Mouse (Mus musculus): ENCODE results near the gene Gnb1l. TPM values are rescaled to one million over a fixed set of nuclear protein-coding genes. Genes with fewer than 3 reads are reported as not detected.

Gene Gnb1l
- polyA plus RNA-seq, 1 experiment from 2014 or later, result 12.9 TPM

DNA sequence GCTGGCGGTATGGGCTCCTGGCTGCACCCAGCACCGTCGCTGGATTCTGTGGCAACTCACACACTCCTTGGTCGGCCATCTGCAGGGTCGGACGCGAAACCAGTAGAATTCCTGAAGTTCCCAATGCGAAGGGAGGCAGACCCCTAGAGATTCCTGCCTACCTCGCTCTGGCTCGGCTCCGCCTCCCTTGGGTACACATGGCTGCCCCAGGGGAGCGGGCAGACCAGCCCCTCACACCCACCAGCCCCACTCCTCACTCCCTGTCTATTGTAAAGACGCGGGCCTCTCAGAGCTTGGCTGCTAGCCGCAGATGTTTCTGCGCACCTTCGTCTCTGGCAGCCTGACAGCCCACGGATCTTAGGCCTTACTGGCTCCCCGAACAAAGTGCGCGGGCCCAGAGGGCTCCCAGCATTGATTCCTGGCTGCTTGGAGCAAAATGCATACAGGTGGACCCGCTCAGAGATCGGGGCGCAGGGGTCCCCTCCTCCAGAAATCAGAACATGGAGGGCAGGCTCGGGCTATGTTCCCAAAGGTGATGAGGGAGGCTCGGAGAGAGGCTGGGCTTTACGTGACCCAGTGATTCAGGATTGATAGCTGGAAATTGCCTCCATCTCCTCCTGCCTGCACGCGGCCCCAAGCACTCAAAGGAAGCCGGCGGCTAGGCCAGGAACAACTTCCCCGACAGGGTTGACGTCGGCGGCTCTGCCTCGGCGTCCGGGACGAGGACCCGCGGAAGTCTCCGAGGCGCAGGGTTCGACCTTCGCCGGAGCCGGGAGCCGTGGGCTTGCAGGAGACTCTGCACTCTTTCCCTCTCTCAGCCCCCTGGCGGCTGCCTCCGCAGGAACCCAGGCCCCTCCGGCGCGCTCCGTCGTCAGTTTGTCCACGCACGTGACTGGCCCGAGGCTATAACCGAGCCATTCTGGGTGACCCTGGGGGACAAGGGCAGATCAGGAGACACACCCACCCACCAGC is 92.8 kb downstream of the Gnb1l start:
- peak overlapping the region; percentile 37 for H3K4me2 ChIP-seq (replicated peaks)
- peaks cover 35% of the 10 kb centered on the region for H3K4me1 ChIP-seq (replicated peaks)
- H3K9ac ChIP-seq (replicated peaks), result no peak overlapping the region; the same call in 1 of the 2 replicates
- no peak overlapping the region for H3K27ac ChIP-seq
- peaks cover 92% of the 10 kb centered on the region for H3K27me3 ChIP-seq
- H3K4me3 ChIP-seq (replicated peaks), result peak overlapping the region; percentile 20
- H3K36me3 ChIP-seq, result no peaks in the 10 kb centered on the region
- under 1% methylated on average over 59 of the region's 59 CpGs for WGBS
- H3K9me3 ChIP-seq, result no peaks in the 10 kb centered on the region
- peak; percentile 25; the same call in 1 of the 2 replicates for ATAC-seq

DNA sequence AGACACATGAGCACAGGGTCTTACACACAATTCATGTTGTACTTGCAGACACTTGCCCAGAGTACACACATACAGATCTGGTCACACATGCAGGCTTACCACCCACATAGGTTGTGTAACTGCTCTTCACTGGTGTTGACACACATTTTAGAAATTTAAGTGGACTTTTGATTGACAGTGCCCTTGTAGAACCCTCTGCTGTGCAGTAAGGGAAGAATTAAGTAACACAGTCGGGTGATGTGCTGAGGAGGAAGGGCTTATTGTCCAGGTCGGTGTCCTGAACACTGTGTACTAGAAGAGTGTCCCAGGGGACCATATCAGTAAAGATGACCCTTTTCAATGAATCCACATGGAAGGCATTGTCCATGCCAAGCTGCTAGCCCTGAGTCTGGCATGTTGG is 95.4 kb downstream of the Gnb1l start:
- no peak for ATAC-seq
- Histone ChIP-seq H3K9me3 (no peaks in the 10 kb centered on the region), H3K27me3 (peaks cover 73% of the 10 kb centered on the region), H3K4me3 (replicated peaks) (no peak overlapping the region), H3K9ac (replicated peaks) (no peak overlapping the region), H3K27ac (no peak overlapping the region), H3K4me1 (replicated peaks) (peaks cover 16% of the 10 kb centered on the region), H3K4me2 (replicated peaks) (no peak overlapping the region), H3K36me3 (no peaks in the 10 kb centered on the region)
- 77% methylated on average over 2 of the region's 2 CpGs for WGBS

DNA sequence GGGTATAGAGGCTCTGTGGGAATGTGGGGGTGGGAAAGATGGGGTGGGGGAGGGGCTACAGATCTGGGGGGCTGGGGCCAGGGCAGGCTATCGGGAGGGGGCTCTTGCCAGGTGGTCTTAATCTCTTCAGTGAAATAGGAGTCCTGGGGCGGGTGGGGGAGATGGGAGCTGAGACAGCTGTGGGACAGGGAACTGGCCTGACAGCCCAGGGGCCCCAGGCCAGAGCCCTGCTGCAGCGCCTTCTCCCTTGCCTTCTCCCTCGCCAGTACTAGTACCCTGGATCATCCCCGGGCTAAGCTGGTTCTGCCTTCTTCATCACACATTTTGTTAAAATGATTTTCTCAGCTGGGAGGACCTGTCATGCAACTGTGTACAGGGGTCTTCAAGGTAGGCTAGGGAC is 97.7 kb downstream of the Gnb1l start:
- ATAC-seq, result no peak
- Histone ChIP-seq H3K4me1 (replicated peaks) (peaks cover 6% of the 10 kb centered on the region), H3K36me3 (no peaks in the 10 kb centered on the region), H3K9ac (replicated peaks) (no peak overlapping the region), H3K4me3 (replicated peaks) (no peak overlapping the region), H3K9me3 (no peaks in the 10 kb centered on the region), H3K27ac (no peak overlapping the region), H3K27me3 (peaks cover 50% of the 10 kb centered on the region), H3K4me2 (replicated peaks) (no peak overlapping the region)
- 29% methylated on average over 5 of the region's 5 CpGs for WGBS

DNA sequence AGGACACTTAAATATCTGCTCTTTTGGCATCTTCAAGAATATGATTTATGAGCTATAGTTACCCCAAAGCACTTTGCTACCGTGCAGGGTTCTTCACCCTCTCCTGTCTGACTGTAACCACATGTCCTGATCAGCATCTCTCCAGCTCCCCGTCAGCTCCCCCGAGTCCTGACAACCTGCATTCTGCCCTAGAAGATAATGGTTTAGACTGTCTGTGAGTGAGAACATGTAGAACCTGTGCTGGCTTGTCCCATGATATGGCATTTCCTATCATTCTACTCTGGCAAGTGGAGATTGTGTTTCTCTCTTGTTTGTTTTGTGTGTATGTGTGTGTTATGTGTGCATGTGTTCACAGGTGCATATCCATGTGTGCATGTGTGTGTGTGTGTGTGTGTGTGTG is 99.5 kb downstream of the Gnb1l start:
- WGBS, result 85% methylated on average over 3 of the region's 3 CpGs
- no peak overlapping the region for H3K4me2 ChIP-seq (replicated peaks)
- no peaks in the 10 kb centered on the region for H3K9me3 ChIP-seq
- H3K4me3 ChIP-seq (replicated peaks), result no peak overlapping the region
- H3K27me3 ChIP-seq, result peaks cover 35% of the 10 kb centered on the region
- no peak for ATAC-seq
- H3K4me1 ChIP-seq (replicated peaks), result no peaks in the 10 kb centered on the region
- H3K9ac ChIP-seq (replicated peaks), result no peak overlapping the region
- no peak overlapping the region for H3K27ac ChIP-seq
- H3K36me3 ChIP-seq, result no peaks in the 10 kb centered on the region

DNA sequence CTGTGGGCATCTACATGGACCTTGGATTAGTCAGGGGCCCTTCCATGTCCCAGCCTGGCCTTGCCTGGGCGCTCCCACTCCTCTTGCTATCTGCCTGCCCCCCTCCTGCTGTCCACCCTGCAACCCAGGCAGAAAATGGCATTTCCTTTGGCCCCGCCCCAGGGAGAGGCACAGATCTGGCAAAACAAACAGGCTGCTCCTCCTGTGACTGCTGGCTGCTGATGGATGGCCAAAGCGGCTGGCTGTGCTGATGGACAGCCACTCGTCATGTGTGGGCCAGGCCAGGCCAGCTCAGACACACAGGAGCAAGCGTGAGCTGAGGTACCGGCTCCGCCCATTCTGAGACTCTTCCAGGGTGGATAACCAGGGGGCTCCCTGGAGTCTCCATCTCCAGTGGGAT is 102.9 kb downstream of the Gnb1l start:
- WGBS, result 57% methylated on average over 7 of the region's 7 CpGs
- Histone ChIP-seq H3K4me1 (replicated peaks) (no peaks in the 10 kb centered on the region), H3K27ac (no peak overlapping the region), H3K9me3 (no peaks in the 10 kb centered on the region), H3K4me2 (replicated peaks) (no peak overlapping the region), H3K4me3 (replicated peaks) (no peak overlapping the region), H3K9ac (replicated peaks) (no peak overlapping the region), H3K36me3 (no peaks in the 10 kb centered on the region), H3K27me3 (peaks cover 7% of the 10 kb centered on the region; the same call in 1 of the 2 replicates)
- ATAC-seq, result no peak

DNA sequence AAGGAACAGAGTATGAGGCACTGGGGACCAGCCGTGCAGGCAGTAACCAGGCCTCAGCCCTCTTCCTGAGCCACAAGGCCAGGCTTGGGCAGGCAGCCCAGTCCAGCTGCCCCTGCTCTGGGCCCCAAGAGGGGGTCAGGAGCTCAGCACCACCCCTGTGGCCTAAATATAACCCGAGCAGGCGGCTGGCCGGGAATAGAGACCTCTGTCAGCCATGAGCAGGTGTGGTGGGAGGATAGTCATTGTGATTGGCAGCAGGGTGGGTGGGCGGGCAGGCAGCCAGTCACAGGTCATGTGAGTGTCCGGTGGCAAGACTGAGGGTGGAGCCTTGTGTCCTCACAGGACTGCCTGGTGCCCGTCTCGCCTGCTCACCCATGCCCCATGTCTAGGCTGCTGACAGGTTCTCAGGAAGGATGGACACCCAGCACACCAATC is 105.8 kb downstream of the Gnb1l start:
- Histone ChIP-seq H3K9me3 (no peaks in the 10 kb centered on the region), H3K4me3 (replicated peaks) (no peak overlapping the region)
- ATAC-seq, result no peak

DNA sequence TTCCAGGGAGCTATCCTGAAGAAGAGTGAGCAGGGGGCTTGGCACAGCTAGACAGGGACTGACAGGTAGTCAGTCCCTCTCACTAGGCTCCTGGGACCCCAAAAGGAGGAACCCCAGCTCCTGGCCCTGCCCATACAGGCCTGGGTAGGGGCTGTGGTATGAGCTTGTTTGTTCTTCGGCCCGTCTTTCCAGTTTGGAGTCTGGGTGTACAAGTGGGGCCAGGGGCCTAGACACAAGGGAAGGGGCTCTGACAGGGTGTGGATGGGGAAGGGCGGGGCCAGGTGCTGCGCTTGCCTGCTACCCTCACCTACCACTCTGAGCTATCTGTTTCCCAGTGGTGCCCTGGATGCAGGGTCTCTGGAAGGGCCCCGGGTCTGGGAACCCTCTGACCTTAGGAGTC is 107.2 kb downstream of the Gnb1l start:
- WGBS, result 74% methylated on average over 5 of the region's 5 CpGs
- H3K4me2 ChIP-seq (replicated peaks), result no peak overlapping the region
- H3K27ac ChIP-seq, result no peak overlapping the region
- H3K27me3 ChIP-seq, result peaks cover 27% of the 10 kb centered on the region
- no peaks in the 10 kb centered on the region for H3K36me3 ChIP-seq
- H3K9me3 ChIP-seq, result no peaks in the 10 kb centered on the region
- H3K4me1 ChIP-seq (replicated peaks), result no peaks in the 10 kb centered on the region
- H3K4me3 ChIP-seq (replicated peaks), result no peak overlapping the region
- no peak for ATAC-seq
- H3K9ac ChIP-seq (replicated peaks), result no peak overlapping the region

More for the DNA sequence above, 105.8 kb downstream of the Gnb1l start:
- Histone ChIP-seq H3K27ac (no peak overlapping the region), H3K9ac (replicated peaks) (no peak overlapping the region), H3K36me3 (no peaks in the 10 kb centered on the region), H3K4me1 (replicated peaks) (no peaks in the 10 kb centered on the region), H3K27me3 (peaks cover 19% of the 10 kb centered on the region), H3K4me2 (replicated peaks) (no peak overlapping the region)
- 66% methylated on average over 8 of the region's 8 CpGs for WGBS

DNA sequence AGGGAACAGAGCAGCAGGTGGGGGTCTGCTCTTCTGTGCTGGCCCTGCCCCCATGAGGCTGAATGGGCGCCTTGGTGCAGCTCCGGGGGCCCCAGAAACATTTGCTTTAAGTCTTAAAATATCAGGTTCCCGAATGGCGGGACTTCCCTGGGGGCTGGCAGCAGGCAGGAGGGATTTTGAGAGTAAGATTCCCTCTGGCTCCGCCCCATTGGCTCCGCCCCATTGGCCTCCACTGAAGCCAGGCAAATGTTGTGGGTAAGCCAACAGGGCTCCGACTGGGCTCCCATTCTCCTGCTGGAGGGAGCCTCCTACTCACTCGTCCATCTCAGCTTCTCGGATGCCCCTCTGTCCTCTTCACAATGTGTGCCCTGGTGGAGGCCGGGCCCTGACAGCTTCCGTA is 109.7 kb downstream of the Gnb1l start:
- H3K4me1 ChIP-seq (replicated peaks), result no peaks in the 10 kb centered on the region
- 5% methylated on average over 11 of the region's 11 CpGs for WGBS
- H3K27ac ChIP-seq, result no peak overlapping the region
- no peak overlapping the region for H3K4me3 ChIP-seq (replicated peaks)
- no peaks in the 10 kb centered on the region for H3K36me3 ChIP-seq
- ATAC-seq, result 0 out of 2 replicates have a peak, but pooled peaks have one; percentile 15
- peaks cover 34% of the 10 kb centered on the region for H3K27me3 ChIP-seq
- no peaks in the 10 kb centered on the region for H3K9me3 ChIP-seq
- peak overlapping the region; percentile 21; the same call in 1 of the 2 replicates for H3K4me2 ChIP-seq (replicated peaks)
- H3K9ac ChIP-seq (replicated peaks), result no peak overlapping the region

DNA sequence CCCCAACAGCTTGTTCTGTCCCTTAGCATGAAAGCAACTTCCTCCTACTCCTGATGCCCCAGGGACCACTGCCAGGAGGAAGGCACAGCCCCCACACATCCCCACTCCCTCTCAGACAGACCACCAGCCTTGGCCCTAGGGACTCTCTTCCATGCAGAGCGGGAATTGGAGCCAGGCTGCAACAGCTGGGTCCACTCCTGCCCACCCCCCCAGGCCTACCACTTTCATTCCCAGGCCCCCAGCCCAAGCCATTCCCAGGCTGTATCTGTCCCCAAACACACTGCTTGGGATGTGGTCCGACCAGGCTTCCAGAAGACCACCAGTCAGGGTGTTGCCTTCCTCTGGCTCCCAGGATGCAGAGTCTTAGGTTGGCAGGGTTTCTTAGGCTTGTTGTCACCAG is 110.6 kb downstream of the Gnb1l start:
- Histone ChIP-seq H3K9me3 (no peaks in the 10 kb centered on the region), H3K27ac (no peak overlapping the region), H3K36me3 (no peaks in the 10 kb centered on the region), H3K9ac (replicated peaks) (no peak overlapping the region), H3K4me3 (replicated peaks) (no peak overlapping the region), H3K4me1 (replicated peaks) (no peaks in the 10 kb centered on the region), H3K4me2 (replicated peaks) (no peak overlapping the region), H3K27me3 (peaks cover 35% of the 10 kb centered on the region)
- ATAC-seq, result no peak
- 67% methylated on average over 2 of the region's 2 CpGs for WGBS

DNA sequence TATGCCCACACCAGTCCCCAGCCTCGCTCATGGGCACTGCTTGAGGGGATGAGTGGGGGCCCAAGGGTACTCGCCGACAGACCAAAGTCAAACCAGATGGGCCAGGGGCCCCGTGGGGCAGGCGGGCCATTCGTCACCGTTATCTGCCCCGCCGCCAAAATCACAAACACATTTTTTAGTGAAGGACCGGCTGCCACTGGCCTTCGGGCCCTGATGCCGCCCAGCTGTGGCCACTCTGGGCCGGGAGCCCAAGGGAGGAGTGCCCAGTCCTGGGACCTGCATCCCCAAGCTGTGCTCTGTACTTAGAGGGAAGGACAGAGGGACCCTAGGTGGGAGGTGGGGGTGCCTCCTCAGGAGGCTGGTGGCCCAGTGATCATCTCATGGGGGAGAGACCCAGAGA is 113.2 kb downstream of the Gnb1l start:
- ATAC-seq, result no peak
- H3K4me1 ChIP-seq (replicated peaks), result no peaks in the 10 kb centered on the region
- peaks cover 45% of the 10 kb centered on the region for H3K27me3 ChIP-seq
- H3K27ac ChIP-seq, result no peak overlapping the region
- H3K9me3 ChIP-seq, result no peaks in the 10 kb centered on the region
- WGBS, result 80% methylated on average over 13 of the region's 13 CpGs
- no peaks in the 10 kb centered on the region for H3K36me3 ChIP-seq
- H3K4me3 ChIP-seq (replicated peaks), result no peak overlapping the region
- no peak overlapping the region for H3K9ac ChIP-seq (replicated peaks)
- no peak overlapping the region for H3K4me2 ChIP-seq (replicated peaks)

DNA sequence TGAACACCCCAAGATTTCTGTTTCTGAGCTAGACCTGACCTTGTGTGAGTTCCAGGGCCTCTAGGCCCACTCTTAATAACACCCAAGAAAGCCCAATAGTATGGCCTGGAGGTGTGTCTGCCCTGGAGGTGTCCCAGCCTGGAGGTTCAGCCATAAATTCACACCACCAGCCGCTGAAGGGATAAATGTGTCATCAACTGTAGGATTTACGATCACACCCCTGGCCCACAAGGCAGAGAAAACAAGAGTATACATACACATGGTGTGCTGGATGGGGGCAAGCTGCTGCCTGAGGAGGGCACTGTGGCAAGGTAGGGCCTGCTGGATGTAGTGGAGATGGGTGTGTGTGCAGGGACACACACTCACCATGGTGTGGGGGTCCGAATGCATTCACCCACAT is 114.8 kb downstream of the Gnb1l start:
- H3K27ac ChIP-seq, result no peak overlapping the region
- H3K4me1 ChIP-seq (replicated peaks), result peaks cover 6% of the 10 kb centered on the region
- no peak overlapping the region for H3K4me3 ChIP-seq (replicated peaks)
- peaks cover 51% of the 10 kb centered on the region for H3K27me3 ChIP-seq
- WGBS, result 98% methylated on average over 3 of the region's 3 CpGs
- H3K9ac ChIP-seq (replicated peaks), result no peak overlapping the region
- H3K4me2 ChIP-seq (replicated peaks), result no peak overlapping the region
- H3K9me3 ChIP-seq, result no peaks in the 10 kb centered on the region
- H3K36me3 ChIP-seq, result no peaks in the 10 kb centered on the region
- ATAC-seq, result no peak

Data from midbrain, embryonic 13.5 days (tissue).